Mouse (Mus musculus) testis, adult 10 weeks (tissue): ENCODE measurements around the gene Sbp. TPM values are rescaled to one million over a fixed set of nuclear protein-coding genes. Genes with fewer than 3 reads are reported as not detected.

Experiments used
- polyA plus RNA-seq: library from polyadenylated mRNA; stranded (reverse); fragments of 350-450 nt; fragmentation: Illumina TruSeq; extraction: RNeasy Lipid Tissue Mini Kit (QIAGEN cat#74804); gene quantifications from one replicate; pipeline ENCODE4 v1.2.3, GENCODE M21; 2014; ENCODE audit warnings: low read depth, low replicate concordance

The Sbp gene
- not detected for polyA plus RNA-seq

GRCm38 (mm10) chr17:23941372-23941771, at the start of gene Sbp:
TSS of gene Sbp (plus strand) at chr17:23941672.

GRCm38 (mm10) chr17:23917158-23917557, 24.3 kb upstream of the Sbp start, which contains the start of gene Dcpp3:
TSS of gene Dcpp3 (plus strand) at chr17:23917458.

DNA sequence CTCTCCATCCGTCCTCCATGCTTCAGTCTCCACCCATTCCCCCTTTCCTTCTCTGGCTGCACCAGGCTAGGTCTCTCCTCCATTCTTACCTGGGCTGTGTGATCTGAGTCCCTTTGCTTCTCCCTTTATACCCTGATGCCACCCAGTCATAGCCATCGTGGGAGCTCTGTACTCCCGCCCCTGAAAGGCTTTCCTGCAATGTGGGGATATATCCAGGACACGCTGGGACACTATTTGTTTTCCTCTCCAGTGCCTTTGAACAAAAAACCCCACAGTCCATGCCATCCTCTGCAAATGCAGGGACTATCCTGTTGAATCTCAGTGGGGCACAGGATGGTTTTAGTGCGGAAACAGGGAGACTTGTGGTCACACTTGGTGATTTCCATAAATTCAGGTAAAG, 13.7 kb downstream of the Sbp start, which contains the start of gene Sbpl:
Gene Sbpl, minus strand, starts transcription at position 101 of the 400 bp plus-strand sequence.

DNA sequence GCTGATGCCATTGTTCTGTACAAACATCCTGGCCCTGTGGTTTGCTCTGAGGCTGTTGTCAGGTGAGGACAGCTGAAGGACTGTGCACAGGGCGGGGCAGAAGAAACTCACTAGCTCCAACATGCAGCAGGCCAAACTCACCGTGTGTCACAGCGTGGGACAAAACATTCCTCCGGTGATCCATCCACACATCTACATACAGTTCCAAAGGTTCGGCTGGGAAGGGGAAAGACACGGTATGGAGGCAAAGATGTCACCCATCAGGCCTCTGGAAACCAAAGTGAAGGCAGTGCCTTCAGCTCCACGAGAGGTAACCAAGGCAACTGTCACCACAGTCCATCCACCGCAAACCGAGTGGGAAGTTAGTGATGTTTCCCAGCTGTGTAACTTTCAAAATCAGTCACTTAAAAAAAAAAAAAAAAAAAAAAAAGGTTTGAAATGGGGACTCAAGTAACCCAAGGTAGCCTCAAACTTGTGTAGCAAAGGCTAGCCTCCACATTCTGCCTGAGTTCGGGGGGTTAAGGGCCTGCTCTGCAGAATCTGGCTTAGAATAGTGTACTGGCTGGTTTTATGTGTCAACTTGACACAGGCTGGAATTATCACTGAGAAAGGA, 38.9 kb downstream of the Sbp start, which contains the start of gene Prss30:
Gene Prss30, minus strand, starts transcription at position 270 of the 613 bp plus-strand sequence.

Other genes starting within 250 kb of the Sbp start
- 0.87 TPM for gene 1520401A03Rik, start 218.9 kb upstream of the Sbp start, polyA plus RNA-seq
- gene Pkmyt1, start 215.3 kb upstream of the Sbp start, polyA plus RNA-seq, result 1.9 TPM
- not detected for gene Paqr4, start 200.8 kb upstream of the Sbp start, polyA plus RNA-seq
- not detected for gene Kremen2, start 195.8 kb upstream of the Sbp start, polyA plus RNA-seq
- gene Flywch1, start 170.1 kb upstream of the Sbp start, polyA plus RNA-seq, result 7.3 TPM
- 1.9 TPM for gene Flywch2, start 155.6 kb upstream of the Sbp start, polyA plus RNA-seq
- 89.6 TPM for gene Srrm2, start 151.1 kb upstream of the Sbp start, polyA plus RNA-seq
- 40.8 TPM for gene Elob, start 112.5 kb upstream of the Sbp start, polyA plus RNA-seq
- gene Prss33, start 105.6 kb upstream of the Sbp start, polyA plus RNA-seq, result not detected
- not detected for gene Prss32, start 97.8 kb upstream of the Sbp start, polyA plus RNA-seq
- gene Prss41, start 97.5 kb upstream of the Sbp start, polyA plus RNA-seq, result 2.3 TPM
- gene Prss21, start 73.6 kb upstream of the Sbp start, polyA plus RNA-seq, result 34.8 TPM
- gene Dcpp1, start 60.8 kb upstream of the Sbp start, polyA plus RNA-seq, result not detected
- gene Dcpp2, start 60.8 kb upstream of the Sbp start, polyA plus RNA-seq, result not detected
- gene Dcpp3, start 24.2 kb upstream of the Sbp start, polyA plus RNA-seq, result not detected
- not detected for gene Sbpl, start 13.6 kb downstream of the Sbp start, polyA plus RNA-seq
- not detected for gene Prss30, start 38.9 kb downstream of the Sbp start, polyA plus RNA-seq
- not detected for gene Prss22, start 56.4 kb downstream of the Sbp start, polyA plus RNA-seq
- not detected for gene Prss27, start 96.5 kb downstream of the Sbp start, polyA plus RNA-seq
- 19.6 TPM for gene Kctd5, start 131.8 kb downstream of the Sbp start, polyA plus RNA-seq
- 282 TPM for gene Pdpk1, start 209.3 kb downstream of the Sbp start, polyA plus RNA-seq
- 1.1 TPM for gene Amdhd2, start 222.1 kb downstream of the Sbp start, polyA plus RNA-seq
- 19.8 TPM for gene Atp6v0c, start 228.0 kb downstream of the Sbp start, polyA plus RNA-seq